Mouse (Mus musculus) brain, embryonic 14.5 days (tissue): Measurements from ENCODE around the gene Use1.

Experiments
- CTCF ChIP-seq: fragments of 200-500 bp; IDR thresholded peaks from 2 replicates; pipeline ENCODE4 v1.5.1; 2012; ENCODE audit warnings: inconsistent platforms, mild to moderate bottlenecking, moderate library complexity, borderline replicate concordance; ENCODE audit not compliant: insufficient read depth, insufficient read length; ENCODE audit errors: extremely low read depth
- POLR2A ChIP-seq: fragments of 200-500 bp; IDR thresholded peaks from 2 replicates; pipeline ENCODE4 v1.6.1; 2012; ENCODE audit warnings: mild to moderate bottlenecking, inconsistent platforms, borderline replicate concordance; ENCODE audit not compliant: poor library complexity, insufficient read depth, insufficient read length, severe bottlenecking; ENCODE audit errors: extremely low read depth

- TF ChIP-seq POLR2A (no peak), CTCF (no peak)
Measured at GRCm38 (mm10) chr8:71397701-71398100, 31.1 kb downstream of the Use1 start.
